Mouse (Mus musculus) left cerebral cortex, adult 18-20 months (tissue): Measurements from ENCODE around the gene Cdk6. TPM values are rescaled to one million over a fixed set of nuclear protein-coding genes. Genes with fewer than 3 reads are reported as not detected.

Experiments
- DNase-seq, 2 experiments: peaks; one replicate each; pipeline ENCODE4 v3.0.0; 2021 to 2022; ENCODE audit warnings: low spot score in 2 of 2, mixed read lengths in 1 of 2
- total RNA-seq, 2 experiments: library from RNA; stranded (reverse); gene quantifications; 2 replicates each; pipeline ENCODE4 v1.2.3; 2021

The Cdk6 gene
- total RNA-seq, 2 experiments from 2014 or later: 2.2 to 3.8 TPM

GRCm38 (mm10) chr5:3482474-3482873, 141.2 kb downstream of the Cdk6 start:
- no peak for DNase-seq

- no peak for DNase-seq
Measured at GRCm38 (mm10) chr5:3483054-3483722, 141.9 kb downstream of the Cdk6 start.

DNA sequence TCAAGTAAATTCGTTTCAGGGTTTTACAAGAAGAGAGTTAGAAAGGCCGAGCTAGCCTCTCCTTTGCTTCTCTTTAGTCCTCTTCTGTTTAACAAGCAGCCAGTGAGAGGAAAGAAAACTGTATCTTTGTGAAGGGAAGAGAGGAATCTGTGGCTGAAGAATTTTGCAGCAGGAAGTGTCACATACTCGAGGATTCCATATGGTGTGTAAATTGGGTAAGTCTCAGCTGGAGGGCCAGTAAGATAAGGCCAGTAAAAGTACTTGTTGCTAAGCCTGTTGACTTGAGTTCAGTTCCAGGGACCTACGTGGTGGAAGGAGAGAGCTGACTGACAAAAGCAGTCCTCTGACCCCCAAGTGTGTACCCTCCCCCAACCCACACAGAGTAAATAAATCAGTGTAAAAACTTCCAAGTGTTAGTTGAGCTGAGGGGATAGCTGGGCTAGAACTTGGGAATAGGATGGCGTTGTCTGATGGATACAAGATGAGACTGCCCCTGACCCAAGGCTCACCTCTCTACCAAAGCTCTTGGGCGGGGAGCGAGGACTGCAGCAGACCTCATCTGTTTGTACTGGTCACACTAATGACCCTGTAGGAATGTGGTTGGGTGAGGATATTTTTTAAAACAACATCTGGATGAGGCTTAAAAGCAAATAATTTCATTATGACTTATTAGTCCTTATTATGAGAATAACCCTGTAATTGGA, 145.4 kb downstream of the Cdk6 start:
- no peak for DNase-seq

GRCm38 (mm10) chr5:3488146-3488774, 147.0 kb downstream of the Cdk6 start:
- DNase-seq: no peak

DNA sequence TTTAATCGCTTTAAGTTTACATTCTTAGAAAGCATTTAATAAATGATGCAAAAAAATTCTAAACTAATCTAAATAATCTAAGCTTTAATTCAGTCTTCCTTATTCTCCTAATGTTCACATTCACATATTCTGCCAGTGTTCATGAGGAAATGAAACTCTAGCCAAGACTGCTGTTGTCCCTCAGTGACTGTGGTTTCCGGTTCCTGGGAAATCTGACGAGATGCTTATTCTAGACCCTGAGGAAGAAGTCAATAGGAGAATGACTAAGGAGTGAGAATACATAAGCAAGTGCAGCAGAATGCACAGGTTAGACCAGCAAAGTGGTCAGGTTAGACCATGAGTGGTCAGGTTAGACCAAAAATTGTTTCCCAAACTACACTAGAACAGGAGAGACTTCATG, 149.1 kb downstream of the Cdk6 start:
- DNase-seq: no peak

DNA sequence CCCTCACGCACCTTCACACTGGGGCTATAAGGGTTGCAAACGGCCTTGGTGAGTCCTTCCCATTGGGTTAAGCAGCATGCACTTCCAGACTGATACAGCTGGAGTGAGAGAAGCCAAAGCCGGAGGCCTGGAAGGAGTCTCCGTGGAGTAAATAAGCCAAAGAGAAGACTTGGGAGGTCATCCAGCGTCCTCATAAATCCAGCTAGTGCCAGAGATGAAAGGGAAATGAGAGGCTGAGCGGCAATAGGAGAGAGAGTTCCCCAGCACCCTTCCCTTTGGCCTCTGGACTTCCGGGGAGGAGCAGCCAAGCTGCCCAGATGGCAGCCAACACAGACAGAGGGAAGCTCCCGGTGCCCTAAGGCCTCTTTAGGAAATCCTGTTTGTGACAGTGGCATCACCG, 149.8 kb downstream of the Cdk6 start:
- DNase-seq: no peak

GRCm38 (mm10) chr5:3491883-3492282, 150.6 kb downstream of the Cdk6 start:
- DNase-seq: no peak

DNA sequence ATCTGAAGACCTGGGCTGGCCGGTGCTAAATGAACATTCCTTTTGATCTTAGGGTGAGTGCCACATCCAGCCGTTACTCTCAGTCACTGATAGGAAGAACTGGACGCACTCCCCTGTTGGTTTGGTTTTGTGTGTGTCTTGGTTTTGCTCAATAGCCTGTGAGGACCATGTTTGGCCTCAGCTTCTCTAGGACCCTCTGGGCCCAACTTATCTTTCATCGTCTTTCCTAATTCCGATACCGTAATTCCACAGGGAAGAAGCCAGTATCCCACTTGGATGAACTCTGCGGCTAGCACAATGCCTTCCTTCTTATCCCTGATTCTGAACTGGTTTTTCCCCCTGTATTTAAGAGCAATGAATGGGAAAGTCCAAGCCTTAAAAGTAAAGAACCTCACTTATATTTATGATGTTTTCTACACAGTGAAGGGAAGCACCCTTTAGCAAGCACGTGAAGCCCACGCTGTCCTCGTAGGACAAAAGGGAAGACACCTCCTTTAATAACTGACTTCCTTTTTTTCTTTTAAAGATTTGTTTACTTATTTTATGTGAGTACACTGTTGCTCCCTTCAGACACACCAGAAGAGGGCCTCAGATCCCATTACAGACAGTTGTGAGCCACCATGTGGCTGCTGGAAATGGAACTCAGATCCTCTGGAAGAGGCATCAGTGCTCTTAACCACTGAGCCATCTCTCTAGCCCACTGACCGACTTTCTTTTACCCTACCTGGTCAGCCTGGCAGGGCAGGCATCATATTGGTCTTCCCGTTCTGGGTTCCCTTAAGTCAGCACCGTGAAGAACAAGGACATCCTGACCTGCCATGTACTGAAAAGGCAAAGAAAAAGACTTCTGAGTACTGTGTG, 151.7 kb downstream of the Cdk6 start:
- DNase-seq: no peak

- DNase-seq: no peak
Measured at GRCm38 (mm10) chr5:3493968-3494367, 152.7 kb downstream of the Cdk6 start.

DNA sequence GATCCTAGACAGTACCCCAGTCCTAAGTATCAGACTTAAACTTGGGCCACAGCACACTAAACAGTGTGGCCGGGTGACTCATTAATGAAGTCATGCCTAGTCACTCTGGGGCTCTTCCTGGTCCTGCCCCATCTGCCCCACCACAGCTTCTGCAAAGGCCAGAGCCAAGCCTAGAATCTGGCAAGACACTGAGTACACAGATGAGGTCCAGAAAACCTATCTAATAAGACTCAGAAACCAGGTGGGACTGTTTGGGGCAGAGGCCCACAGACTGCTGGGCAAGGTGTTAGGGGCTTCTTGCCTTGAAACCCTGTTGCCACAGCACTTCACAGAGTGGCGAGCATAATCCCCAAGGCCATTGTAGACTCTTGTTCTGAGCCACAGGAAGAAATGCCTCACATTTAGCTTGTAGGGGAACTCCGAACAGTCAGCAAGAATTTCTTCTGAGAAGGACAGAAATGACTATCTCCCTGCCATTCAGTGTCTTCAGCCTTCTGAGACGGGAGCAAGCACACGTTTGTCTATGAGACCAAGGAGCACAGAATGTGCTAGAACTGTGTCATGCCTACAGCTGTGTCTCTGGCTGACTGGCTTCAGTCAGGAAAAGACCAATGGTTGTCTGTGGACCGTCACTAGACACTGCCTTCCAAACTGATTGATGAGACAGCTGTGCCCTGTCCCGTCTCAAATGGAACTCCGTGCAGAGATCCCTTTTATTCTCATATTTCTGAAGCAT, 153.3 kb downstream of the Cdk6 start:
- no peak for DNase-seq

- no peak for DNase-seq
Measured at GRCm38 (mm10) chr5:3497505-3497925, 156.2 kb downstream of the Cdk6 start.

DNA sequence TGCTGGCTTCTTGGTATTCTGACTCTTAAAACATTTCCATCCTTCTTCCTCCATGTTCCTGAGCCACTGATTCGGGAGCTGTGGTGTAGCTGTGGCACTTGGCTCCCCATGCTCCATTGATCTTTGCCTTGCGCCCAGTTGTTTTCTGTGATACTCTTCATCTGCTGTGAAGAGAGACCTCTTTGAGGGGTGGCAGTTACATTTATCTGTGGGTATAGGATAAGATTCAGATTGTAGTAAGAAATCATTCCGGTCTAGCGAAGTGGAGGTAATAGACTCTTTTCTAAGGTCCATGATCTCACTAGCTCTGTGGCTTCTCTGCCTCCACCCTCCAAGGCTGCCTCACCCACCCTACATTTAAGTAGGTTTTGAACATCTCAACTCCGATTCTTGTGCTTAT, 159.0 kb downstream of the Cdk6 start:
- DNase-seq: no peak

- DNase-seq: no peak
Measured at GRCm38 (mm10) chr5:3500957-3501563, 159.8 kb downstream of the Cdk6 start.

GRCm38 (mm10) chr5:3501564-3502001, 160.3 kb downstream of the Cdk6 start:
- no peak for DNase-seq

DNA sequence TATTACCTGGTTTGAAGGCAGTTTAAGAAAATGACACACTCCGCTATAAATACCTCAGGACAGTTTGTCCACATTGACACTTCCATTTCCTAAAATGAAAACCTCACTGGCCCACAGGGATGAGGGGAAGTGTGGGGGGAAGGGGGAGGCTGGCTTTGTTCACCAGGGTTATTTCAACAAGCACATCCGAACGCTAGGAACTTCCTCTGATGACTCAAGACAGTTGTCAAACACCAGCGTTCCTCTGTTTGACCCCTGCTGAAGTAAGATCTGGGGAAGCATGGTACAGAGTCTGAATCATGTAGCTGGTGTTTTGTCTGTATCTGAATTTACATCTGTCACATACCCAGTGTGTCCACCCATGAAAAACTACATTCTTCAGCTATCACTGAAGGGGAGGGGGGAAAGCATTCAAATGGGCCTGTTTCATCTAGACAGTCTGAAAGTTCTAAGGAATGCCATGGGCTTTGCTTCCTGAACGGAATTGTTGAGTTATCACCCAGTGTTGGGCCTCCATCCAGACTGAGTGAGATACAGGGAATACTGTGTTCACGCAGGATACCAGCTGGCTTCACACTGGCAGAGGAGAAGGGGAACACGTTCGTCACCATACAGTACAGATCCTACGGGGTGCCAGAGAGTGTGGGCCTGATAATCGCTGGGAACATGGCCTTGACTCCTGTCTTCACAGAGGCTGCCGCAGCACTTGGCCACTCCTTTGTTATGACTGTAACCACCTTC, 161.5 kb downstream of the Cdk6 start:
- no peak for DNase-seq

DNA sequence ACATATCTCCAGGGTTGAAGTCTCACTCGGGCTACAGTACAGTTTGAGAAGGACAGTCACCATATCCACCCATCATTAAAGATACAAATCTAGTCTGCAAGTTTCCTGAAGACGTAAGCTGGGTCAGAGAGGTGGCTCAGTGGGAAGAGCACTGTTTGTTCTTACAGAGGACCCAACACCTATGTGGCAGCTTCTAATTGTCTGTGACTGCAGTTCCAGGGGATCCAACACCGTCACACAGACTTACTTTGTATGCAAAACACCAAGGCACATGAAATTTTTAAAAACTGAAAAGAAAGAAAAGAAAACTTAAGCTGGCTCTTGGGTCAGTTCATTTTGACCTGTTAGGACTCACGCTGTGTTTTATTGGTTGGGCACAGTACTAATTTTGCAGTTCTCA, 162.1 kb downstream of the Cdk6 start:
- no peak for DNase-seq

GRCm38 (mm10) chr5:3503836-3504323, 162.6 kb downstream of the Cdk6 start:
- DNase-seq: no peak

DNA sequence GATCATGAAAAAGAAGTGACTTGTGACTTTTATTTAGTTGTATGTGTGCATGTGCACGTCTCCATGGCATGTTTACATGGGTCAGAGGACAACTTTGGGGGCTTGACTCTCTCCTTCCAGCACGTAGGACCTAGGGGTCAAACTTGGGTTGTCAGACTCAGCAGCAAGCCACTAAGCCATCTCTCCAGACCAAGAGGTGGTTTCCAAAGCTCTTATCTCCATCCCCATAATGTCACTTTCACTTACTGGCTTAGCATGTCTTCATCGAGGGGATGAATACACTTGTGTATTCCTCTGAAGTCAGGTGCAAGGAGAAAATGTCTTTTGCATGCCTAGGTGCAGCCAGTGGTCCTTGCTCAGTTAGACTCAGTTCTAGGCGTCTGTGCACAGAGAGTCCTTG, 163.2 kb downstream of the Cdk6 start:
- DNase-seq: no peak

GRCm38 (mm10) chr5:3505553-3505952, 164.3 kb downstream of the Cdk6 start:
- DNase-seq: no peak
